Mouse (Mus musculus) layer of hippocampus, adult 18-20 months (tissue): ENCODE results near the gene Ankrd13c. TPM values are rescaled to one million over a fixed set of nuclear protein-coding genes. Genes with fewer than 3 reads are reported as not detected.

Source experiments
- total RNA-seq, 2 experiments: library from RNA; stranded (reverse); gene quantifications; 2 replicates each; pipeline ENCODE4 v1.2.3; 2021

Gene Ankrd13c
- total RNA-seq, 2 experiments from 2014 or later: 93.7 to 97.6 TPM

Other genes with a start within 250 kb of the Ankrd13c start
- 1 to 10 TPM; 4.9 to 7.9 TPM for gene Cth, start 22.2 kb upstream of the Ankrd13c start, total RNA-seq
- gene Srsf11, start 89.4 kb downstream of the Ankrd13c start, total RNA-seq: 100 to 1,000 TPM; 144 to 164 TPM
- 10 to 100 TPM; 26.0 to 29.4 TPM for gene Lrrc40, start 89.4 kb downstream of the Ankrd13c start, total RNA-seq